Mouse (Mus musculus): ENCODE results near the gene Tmem107. TPM values are rescaled to one million over a fixed set of nuclear protein-coding genes. Genes with fewer than 3 reads are reported as not detected.
A peak's percentile ranks its signal among the peaks of the same experiment; 100 is the strongest.

The Tmem107 gene
- polyA plus RNA-seq, 1 experiment = 7.0 TPM

DNA sequence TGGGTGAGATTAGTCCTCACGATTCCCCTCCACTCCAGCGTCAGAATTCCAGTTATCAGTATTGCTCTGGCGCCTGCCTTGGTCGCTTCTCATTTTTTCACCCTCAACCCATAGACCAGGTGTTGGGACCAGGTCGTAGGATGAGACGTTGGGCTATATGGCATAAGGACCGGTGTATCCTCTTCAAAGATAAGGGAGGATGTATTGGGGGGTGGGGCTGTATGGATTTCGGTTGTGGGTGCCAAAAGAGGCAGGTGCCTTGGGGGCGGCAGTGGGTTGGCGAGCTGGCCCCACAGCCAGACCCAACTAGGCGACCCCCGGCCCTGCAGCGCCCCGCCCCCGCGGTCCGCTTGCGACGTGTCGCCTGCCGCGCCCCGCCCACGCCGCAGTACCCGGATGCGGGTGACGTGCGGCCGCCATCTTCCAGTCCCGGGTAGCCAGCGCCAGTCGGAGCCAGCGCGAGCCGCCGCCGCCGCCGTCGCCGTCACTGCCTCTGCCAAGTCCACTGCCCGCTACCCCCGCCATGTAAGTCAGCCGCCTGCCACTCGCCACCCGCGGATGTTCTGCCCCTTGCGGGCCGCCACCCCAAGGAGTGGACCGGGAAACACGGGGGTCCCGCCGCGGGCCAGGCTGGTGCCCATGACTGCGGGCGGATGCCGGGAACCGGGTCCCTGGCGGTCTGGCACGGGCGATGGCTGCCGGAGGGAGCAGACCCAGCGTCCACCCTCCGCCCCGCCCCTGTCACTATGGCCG lies 17.7 kb downstream of the Tmem107 start, which contains the start of gene Vamp2:
Gene Vamp2 (plus strand): TSS at position 388 of the 753 bp plus-strand sequence.
- Histone ChIP-seq H3K4me1 (ENCODE audit: control insufficient read depth, insufficient read depth, insufficient read length) (peaks cover 11% of the 10 kb centered on the region; the same call in 1 of the 2 replicates), H3K27me3 (ENCODE audit: control insufficient read depth, insufficient read depth, low read length) (no peaks in the 10 kb centered on the region), H3K36me3 (ENCODE audit: control insufficient read depth, insufficient read depth, low read length) (peaks cover 8% of the 10 kb centered on the region), H3K27ac (ENCODE audit: insufficient read depth, low read length) (peak within 1 kb of the TSS; percentile 95), H3K4me3 (ENCODE audit: extremely low read depth, insufficient read depth, insufficient read length) (peak within 1 kb of the TSS; percentile 72)
- under 1% methylated on average over 61 of the region's 67 CpGs for WGBS
- DNase-seq (ENCODE audit: low read depth in 1 of 2, low spot score in 2 of 2) = peak; percentile 65 to 86
- TF ChIP-seq POLR2A (IDR thresholded peaks at IDR 0.05; ENCODE audit: low read depth, low read length) (peak; percentile 60), CTCF (IDR thresholded peaks at IDR 0.05; ENCODE audit: extremely low read depth, insufficient read depth, insufficient read length, insufficient replicate concordance) (no peak)

GRCm38 (mm10) chr11:69088856-69089615 lies 18.4 kb downstream of the Tmem107 start:
- 10% methylated on average over 25 of the region's 25 CpGs for WGBS
- DNase-seq (ENCODE audit: low read depth in 1 of 2, low spot score in 2 of 2) = no peak
- peaks cover 8% of the 10 kb centered on the region for H3K36me3 ChIP-seq (ENCODE audit: control insufficient read depth, insufficient read depth, low read length)

DNA sequence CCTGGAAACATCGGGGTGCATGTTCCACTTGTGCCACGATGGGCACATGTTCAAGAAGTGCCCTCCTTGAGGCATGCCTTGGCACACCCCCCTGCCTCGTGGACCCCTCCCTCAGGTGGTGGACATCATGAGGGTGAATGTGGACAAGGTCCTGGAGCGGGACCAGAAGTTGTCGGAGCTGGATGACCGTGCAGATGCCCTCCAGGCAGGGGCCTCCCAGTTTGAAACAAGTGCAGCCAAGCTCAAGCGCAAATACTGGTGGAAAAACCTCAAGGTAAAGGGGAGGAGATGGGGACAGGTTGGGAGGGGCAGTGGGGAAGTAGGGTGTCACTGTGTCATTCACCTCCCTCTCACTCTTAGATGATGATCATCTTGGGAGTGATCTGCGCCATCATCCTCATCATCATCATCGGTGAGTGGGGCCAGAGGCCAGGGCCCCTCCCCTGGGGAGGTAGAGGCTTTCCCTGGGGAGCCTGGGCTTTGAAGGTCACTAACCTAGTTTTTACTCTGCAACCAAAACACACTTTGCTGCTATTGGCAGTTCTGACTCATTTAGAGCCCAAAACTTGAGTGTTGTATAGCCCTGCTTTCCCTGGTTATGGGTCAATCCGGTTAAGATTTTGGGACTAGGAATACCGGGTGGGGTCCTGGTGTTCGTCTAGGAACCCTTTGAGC lies 19.1 kb downstream of the Tmem107 start:
- Histone ChIP-seq H3K4me3 (ENCODE audit: extremely low read depth, insufficient read depth, insufficient read length) (peak overlapping the region; percentile 72; the same call in 1 of the 2 replicates), H3K4me1 (ENCODE audit: control insufficient read depth, insufficient read depth, insufficient read length) (peaks cover 11% of the 10 kb centered on the region; the same call in 1 of the 2 replicates), H3K36me3 (ENCODE audit: control insufficient read depth, insufficient read depth, low read length) (peaks cover 8% of the 10 kb centered on the region), H3K27me3 (ENCODE audit: control insufficient read depth, insufficient read depth, low read length) (no peaks in the 10 kb centered on the region), H3K27ac (ENCODE audit: insufficient read depth, low read length) (no peak overlapping the region)
- 88% methylated on average over 12 of the region's 12 CpGs for WGBS
- no peak for DNase-seq (ENCODE audit: low read depth in 1 of 2, low spot score in 2 of 2)
- TF ChIP-seq CTCF (IDR thresholded peaks at IDR 0.05; ENCODE audit: extremely low read depth, insufficient read depth, insufficient read length, insufficient replicate concordance) = no peak
- no peak for TF ChIP-seq POLR2A (IDR thresholded peaks at IDR 0.05; ENCODE audit: low read depth, low read length)

More at GRCm38 (mm10) chr11:69088856-69089615, 18.4 kb downstream of the Tmem107 start:
- TF ChIP-seq POLR2A (IDR thresholded peaks at IDR 0.05; ENCODE audit: low read depth, low read length) (no peak), CTCF (IDR thresholded peaks at IDR 0.05; ENCODE audit: extremely low read depth, insufficient read depth, insufficient read length, insufficient replicate concordance) (no peak)
- Histone ChIP-seq H3K4me1 (ENCODE audit: control insufficient read depth, insufficient read depth, insufficient read length) (peaks cover 11% of the 10 kb centered on the region; the same call in 1 of the 2 replicates), H3K27me3 (ENCODE audit: control insufficient read depth, insufficient read depth, low read length) (no peaks in the 10 kb centered on the region), H3K27ac (ENCODE audit: insufficient read depth, low read length) (peak overlapping the region; percentile 95), H3K4me3 (ENCODE audit: extremely low read depth, insufficient read depth, insufficient read length) (peak overlapping the region; percentile 72)

DNA sequence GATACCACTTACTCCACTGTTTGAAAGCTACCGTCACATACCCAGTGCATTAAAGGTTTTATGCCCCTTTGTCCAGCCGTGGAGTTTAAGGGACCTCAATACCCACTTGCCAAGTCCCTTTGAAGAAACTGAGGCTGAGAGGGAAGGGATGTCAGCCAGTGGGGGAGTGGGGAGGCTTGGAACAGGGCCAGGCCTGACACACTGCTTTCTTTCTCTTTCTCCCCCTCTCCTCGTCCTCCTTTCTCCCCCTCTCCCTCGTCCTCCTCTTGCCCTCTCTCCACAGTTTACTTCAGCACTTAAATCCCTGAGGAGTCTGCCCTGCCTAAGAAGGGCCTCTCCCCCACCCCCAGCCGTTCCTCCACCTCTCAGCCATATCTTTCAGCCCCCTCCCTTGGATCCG lies 19.8 kb downstream of the Tmem107 start:
- Histone ChIP-seq H3K27ac (ENCODE audit: insufficient read depth, low read length) (no peak overlapping the region), H3K4me3 (ENCODE audit: extremely low read depth, insufficient read depth, insufficient read length) (no peak overlapping the region), H3K27me3 (ENCODE audit: control insufficient read depth, insufficient read depth, low read length) (no peaks in the 10 kb centered on the region), H3K4me1 (ENCODE audit: control insufficient read depth, insufficient read depth, insufficient read length) (peaks cover 11% of the 10 kb centered on the region; the same call in 1 of the 2 replicates), H3K36me3 (ENCODE audit: control insufficient read depth, insufficient read depth, low read length) (peaks cover 8% of the 10 kb centered on the region)
- 84% methylated on average over 6 of the region's 6 CpGs for WGBS
- TF ChIP-seq POLR2A (IDR thresholded peaks at IDR 0.05; ENCODE audit: low read depth, low read length) (no peak), CTCF (IDR thresholded peaks at IDR 0.05; ENCODE audit: extremely low read depth, insufficient read depth, insufficient read length, insufficient replicate concordance) (no peak)
- no peak for DNase-seq (ENCODE audit: low read depth in 1 of 2, low spot score in 2 of 2)

DNA sequence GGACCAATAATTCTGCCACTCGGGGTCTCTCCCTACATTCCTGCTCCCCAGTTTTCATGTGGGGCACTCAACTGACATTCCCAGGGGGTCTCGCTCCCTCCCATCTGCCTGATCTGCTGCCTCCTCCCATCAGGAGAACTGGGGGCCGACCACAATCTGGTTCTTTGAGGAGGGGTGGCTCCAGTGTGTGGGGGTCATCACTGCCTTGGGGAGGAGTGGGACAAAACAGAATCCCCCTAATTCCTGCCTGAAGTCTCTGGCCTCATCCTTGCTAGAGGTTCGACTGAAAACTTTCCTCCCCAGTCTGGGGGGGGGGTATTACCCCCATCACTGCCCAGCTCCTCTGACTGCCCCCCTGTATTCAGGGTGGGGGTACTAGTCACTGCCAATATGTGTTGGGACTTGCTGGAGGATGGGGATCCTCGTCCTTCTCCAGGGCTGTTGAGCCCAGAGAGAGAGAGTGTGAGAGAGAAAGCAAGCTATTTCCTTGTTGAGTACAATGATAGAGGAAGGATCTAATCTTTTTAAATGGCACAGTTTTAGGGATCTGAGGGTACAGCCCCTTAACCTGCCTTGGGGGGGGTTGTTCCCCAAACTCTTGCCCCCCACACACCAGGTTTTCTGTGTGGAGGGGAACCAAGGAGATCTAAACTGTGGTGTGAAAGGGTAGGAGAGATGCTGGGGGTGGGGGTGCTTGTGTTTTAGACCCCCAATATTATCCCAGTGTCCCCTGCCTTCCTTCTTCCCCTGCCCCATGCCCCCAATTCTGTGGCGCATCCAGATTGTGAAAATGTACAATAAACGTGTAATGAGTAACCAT lies 21.2 kb downstream of the Tmem107 start:
- TF ChIP-seq POLR2A (IDR thresholded peaks at IDR 0.05; ENCODE audit: low read depth, low read length) (no peak), CTCF (IDR thresholded peaks at IDR 0.05; ENCODE audit: extremely low read depth, insufficient read depth, insufficient read length, insufficient replicate concordance) (no peak)
- no peak for DNase-seq (ENCODE audit: low read depth in 1 of 2, low spot score in 2 of 2)
- H3K4me3 ChIP-seq (ENCODE audit: extremely low read depth, insufficient read depth, insufficient read length) = no peak overlapping the region
- H3K36me3 ChIP-seq (ENCODE audit: control insufficient read depth, insufficient read depth, low read length) = peaks cover 8% of the 10 kb centered on the region
- WGBS = 76% methylated on average over 7 of the region's 7 CpGs
- no peak overlapping the region for H3K27ac ChIP-seq (ENCODE audit: insufficient read depth, low read length)
- no peaks in the 10 kb centered on the region for H3K27me3 ChIP-seq (ENCODE audit: control insufficient read depth, insufficient read depth, low read length)
- peaks cover 13% of the 10 kb centered on the region; the same call in 1 of the 2 replicates for H3K4me1 ChIP-seq (ENCODE audit: control insufficient read depth, insufficient read depth, insufficient read length)

DNA sequence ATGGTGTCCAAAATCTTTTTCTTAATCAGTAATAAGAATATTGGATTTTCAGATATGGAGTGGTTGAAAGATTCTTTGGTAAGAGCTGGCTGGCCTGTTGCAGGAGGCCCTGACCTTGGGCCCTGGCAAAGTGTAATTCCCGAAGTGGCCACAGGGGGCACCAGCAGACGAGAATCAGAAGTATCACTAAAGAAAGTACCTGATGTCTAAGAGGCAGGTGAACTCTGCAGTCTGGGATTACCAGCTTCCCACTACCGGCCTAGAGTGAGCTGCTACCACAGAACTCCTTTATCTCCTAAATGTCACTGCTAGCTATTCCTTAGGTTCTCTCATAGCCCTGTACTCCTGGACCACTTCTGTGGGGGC lies 21.8 kb downstream of the Tmem107 start:
- Histone ChIP-seq H3K27me3 (ENCODE audit: control insufficient read depth, insufficient read depth, low read length) (no peaks in the 10 kb centered on the region), H3K4me1 (ENCODE audit: control insufficient read depth, insufficient read depth, insufficient read length) (peaks cover 19% of the 10 kb centered on the region), H3K27ac (ENCODE audit: insufficient read depth, low read length) (peak overlapping the region; percentile 3; the same call in 1 of the 2 replicates), H3K36me3 (ENCODE audit: control insufficient read depth, insufficient read depth, low read length) (peaks cover 8% of the 10 kb centered on the region), H3K4me3 (ENCODE audit: extremely low read depth, insufficient read depth, insufficient read length) (no peak overlapping the region)
- WGBS = 6% methylated on average over 3 of the region's 3 CpGs
- TF ChIP-seq CTCF (IDR thresholded peaks at IDR 0.05; ENCODE audit: extremely low read depth, insufficient read depth, insufficient read length, insufficient replicate concordance) = peak; percentile 76; the same call in 1 of the 2 replicates
- TF ChIP-seq POLR2A (IDR thresholded peaks at IDR 0.05; ENCODE audit: low read depth, low read length) = no peak
- DNase-seq (ENCODE audit: low read depth in 1 of 2, low spot score in 2 of 2) = peak; percentile 67 to 91

All from spleen, adult 2 months (tissue).